Mouse (Mus musculus): Measurements from ENCODE around the gene Tfip11. TPM values are rescaled to one million over a fixed set of nuclear protein-coding genes. Genes with fewer than 3 reads are reported as not detected.
"Not testable (repeated sequence)": the region's sequence is repeated elsewhere in the genome, so short reads cannot be mapped to it uniquely, and the experiment has no call there.

The Tfip11 gene
- polyA plus RNA-seq, 1 experiment from 2014 or later, result 33.8 TPM

GRCm38 (mm10) chr5:112305842-112306241 lies 20.3 kb upstream of the Tfip11 start:
- H3K27ac ChIP-seq, result no peak overlapping the region
- no peaks in the 10 kb centered on the region for H3K27me3 ChIP-seq
- peaks cover 63% of the 10 kb centered on the region for H3K36me3 ChIP-seq
- no peak overlapping the region for H3K4me2 ChIP-seq
- ATAC-seq (replicated peaks; ENCODE audit: low FRiP score), result no peak
- H3K9ac ChIP-seq, result no peak overlapping the region
- WGBS, result 70% methylated on average over 5 of the region's 5 CpGs
- H3K4me3 ChIP-seq (replicated peaks), result no peak overlapping the region
- no peaks in the 10 kb centered on the region for H3K9me3 ChIP-seq (replicated peaks)
- H3K4me1 ChIP-seq, result no peaks in the 10 kb centered on the region

DNA sequence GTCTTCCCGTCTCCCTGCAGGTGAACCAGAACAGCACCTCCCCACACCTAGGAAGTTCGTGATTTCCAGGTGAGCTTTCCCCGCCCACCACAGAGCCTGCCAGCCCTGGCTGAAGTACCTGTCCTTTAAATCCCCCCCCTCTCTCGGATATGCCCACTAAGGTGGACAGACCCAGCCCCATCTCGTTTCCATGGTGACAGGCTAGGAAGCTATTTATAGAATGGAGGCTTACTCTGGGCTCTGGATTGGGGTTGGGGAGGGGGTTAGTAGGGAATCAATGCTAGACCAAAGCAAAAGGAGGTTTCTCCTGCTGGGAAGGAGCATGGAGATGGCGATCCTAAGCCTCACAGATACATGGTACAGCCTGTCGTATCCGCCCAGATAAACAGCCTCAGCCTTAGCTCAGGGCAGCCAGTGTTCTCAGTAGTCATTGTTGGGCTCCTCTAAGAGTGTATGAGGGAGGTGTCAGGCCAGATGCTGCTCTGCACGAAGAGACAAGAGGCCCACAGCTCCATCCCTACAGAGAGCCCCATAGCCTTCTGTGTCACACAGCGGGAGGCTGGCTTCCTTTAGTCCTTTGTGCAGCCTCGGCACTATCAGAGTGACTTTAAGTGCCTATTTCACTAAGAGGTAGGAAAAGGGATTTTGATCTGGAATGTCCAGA lies 12.8 kb upstream of the Tfip11 start:
- Histone ChIP-seq H3K9me3 (replicated peaks) (no peaks in the 10 kb centered on the region), H3K4me2 (no peak overlapping the region), H3K9ac (no peak overlapping the region), H3K27ac (no peak overlapping the region), H3K36me3 (peaks cover 76% of the 10 kb centered on the region), H3K4me3 (replicated peaks) (no peak overlapping the region), H3K4me1 (peaks cover 13% of the 10 kb centered on the region), H3K27me3 (no peaks in the 10 kb centered on the region)
- no peak for ATAC-seq (replicated peaks; ENCODE audit: low FRiP score)
- WGBS, result 86% methylated on average over 11 of the region's 11 CpGs

DNA sequence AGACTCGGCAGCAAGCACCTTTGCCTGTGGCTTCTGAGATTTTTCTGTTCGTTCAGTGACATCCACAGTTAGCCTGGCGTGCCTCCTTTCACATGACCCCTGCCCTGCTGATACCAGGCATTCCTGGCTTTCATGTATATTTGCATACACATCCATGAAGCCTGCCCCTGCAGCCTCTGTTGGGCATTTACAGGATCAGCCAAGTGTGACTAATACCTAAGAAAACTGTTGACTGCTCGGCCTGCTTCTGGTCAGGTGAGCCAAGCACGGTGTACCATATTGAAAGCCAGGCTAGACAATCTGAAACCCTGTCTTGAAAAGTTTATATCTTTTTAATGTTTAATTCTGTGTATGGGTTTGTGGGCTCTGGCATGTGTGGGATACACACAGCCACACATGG lies 9.7 kb upstream of the Tfip11 start:
- H3K4me1 ChIP-seq, result peaks cover 13% of the 10 kb centered on the region
- H3K4me3 ChIP-seq (replicated peaks), result no peak overlapping the region
- ATAC-seq (replicated peaks; ENCODE audit: low FRiP score), result no peak
- peak overlapping the region; percentile 46; the same call in 1 of the 2 replicates for H3K27ac ChIP-seq
- WGBS, result 72% methylated on average over 5 of the region's 5 CpGs
- no peaks in the 10 kb centered on the region for H3K27me3 ChIP-seq
- no peaks in the 10 kb centered on the region for H3K9me3 ChIP-seq (replicated peaks)
- H3K4me2 ChIP-seq, result no peak overlapping the region
- no peak overlapping the region for H3K9ac ChIP-seq
- H3K36me3 ChIP-seq, result peaks cover 46% of the 10 kb centered on the region

DNA sequence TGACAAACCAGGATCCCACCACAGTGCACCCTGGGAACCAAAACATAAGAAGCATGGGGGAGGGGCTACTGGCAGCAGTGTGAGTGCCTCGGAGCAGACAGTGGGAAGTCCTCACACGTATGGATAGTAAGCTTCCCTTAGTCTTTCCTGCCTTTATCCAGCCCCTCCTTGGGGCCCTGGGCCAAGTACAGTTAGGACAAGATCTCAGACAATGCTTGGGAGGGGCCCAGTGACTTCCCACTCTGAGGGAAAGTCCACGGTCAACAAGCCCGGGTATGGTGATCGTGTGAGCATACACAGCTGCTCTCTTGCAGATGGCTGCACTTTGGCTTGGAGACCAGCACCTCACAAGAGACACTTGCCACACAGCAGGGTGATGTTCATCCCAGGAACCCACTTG lies 8.8 kb upstream of the Tfip11 start:
- peaks cover 39% of the 10 kb centered on the region for H3K36me3 ChIP-seq
- no peak overlapping the region for H3K4me3 ChIP-seq (replicated peaks)
- WGBS, result 50% methylated on average over 5 of the region's 5 CpGs
- no peak for ATAC-seq (replicated peaks; ENCODE audit: low FRiP score)
- H3K27ac ChIP-seq, result no peak overlapping the region
- H3K4me1 ChIP-seq, result peaks cover 13% of the 10 kb centered on the region
- H3K9me3 ChIP-seq (replicated peaks), result no peaks in the 10 kb centered on the region
- no peak overlapping the region for H3K9ac ChIP-seq
- H3K27me3 ChIP-seq, result no peaks in the 10 kb centered on the region
- H3K4me2 ChIP-seq, result no peak overlapping the region

- H3K4me2 ChIP-seq; H3K4me3 ChIP-seq (replicated peaks); H3K27me3 ChIP-seq; ATAC-seq (replicated peaks; ENCODE audit: low FRiP score); H3K27ac ChIP-seq; H3K9me3 ChIP-seq (replicated peaks); H3K9ac ChIP-seq: not testable (repeated sequence)
- 67% methylated on average over 2 of the region's 2 CpGs for WGBS
- peaks cover 19% of the 10 kb centered on the region for H3K36me3 ChIP-seq
- peaks cover 15% of the 10 kb centered on the region for H3K4me1 ChIP-seq
Observed at GRCm38 (mm10) chr5:112319343-112319742, 6.8 kb upstream of the Tfip11 start.

DNA sequence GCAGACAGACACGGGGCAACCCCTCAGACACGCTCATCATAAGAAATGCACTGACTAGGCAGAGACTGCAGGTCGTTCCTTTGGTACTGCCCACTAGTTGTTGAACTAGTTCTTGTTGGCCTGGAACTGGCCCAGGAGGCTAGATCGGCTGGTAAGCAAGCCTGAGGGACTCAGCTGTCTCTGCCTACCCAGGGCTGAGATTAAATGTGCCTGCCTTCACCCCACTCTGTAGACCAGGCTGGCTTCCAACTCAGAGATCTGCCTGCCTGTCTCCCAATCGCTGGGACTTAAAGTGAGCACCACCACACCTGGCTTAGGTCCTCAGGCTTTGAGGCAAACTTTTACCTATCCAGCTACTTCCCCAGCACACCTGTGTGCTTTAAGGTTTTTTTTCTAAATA lies 5.8 kb upstream of the Tfip11 start:
- no peaks in the 10 kb centered on the region for H3K9me3 ChIP-seq (replicated peaks)
- peaks cover 10% of the 10 kb centered on the region for H3K36me3 ChIP-seq
- no peak overlapping the region for H3K4me3 ChIP-seq (replicated peaks)
- no peak overlapping the region for H3K27ac ChIP-seq
- no peaks in the 10 kb centered on the region for H3K27me3 ChIP-seq
- H3K4me2 ChIP-seq, result no peak overlapping the region
- 78% methylated on average over 5 of the region's 5 CpGs for WGBS
- peaks cover 25% of the 10 kb centered on the region for H3K4me1 ChIP-seq
- ATAC-seq (replicated peaks; ENCODE audit: low FRiP score), result no peak
- H3K9ac ChIP-seq, result no peak overlapping the region

DNA sequence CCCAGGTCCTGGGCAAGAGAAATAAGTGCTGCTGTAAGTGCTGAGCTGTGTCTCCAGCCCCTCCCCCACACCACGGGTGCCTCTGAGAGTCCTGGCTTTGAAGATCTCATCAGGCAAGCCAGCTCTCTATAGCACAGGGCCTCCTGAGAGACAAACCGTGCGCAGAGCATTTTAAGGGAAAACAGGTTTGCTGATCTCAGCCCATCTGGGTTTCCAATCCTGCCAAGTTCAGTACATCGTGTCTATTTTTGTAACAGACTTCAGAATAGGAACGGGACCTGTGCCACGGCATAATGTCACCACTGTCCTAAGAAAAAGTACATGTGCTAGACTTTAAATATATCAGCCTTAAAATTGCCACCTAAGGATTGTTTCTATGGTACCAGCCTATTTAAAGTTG lies 5.2 kb upstream of the Tfip11 start:
- Histone ChIP-seq H3K9ac (no peak overlapping the region), H3K36me3 (peaks cover 6% of the 10 kb centered on the region; the same call in 1 of the 2 replicates), H3K4me3 (replicated peaks) (no peak overlapping the region), H3K4me1 (peaks cover 29% of the 10 kb centered on the region), H3K27me3 (no peaks in the 10 kb centered on the region), H3K9me3 (replicated peaks) (no peaks in the 10 kb centered on the region), H3K27ac (no peak overlapping the region), H3K4me2 (no peak overlapping the region)
- WGBS, result 75% methylated on average over 6 of the region's 6 CpGs
- ATAC-seq (replicated peaks; ENCODE audit: low FRiP score), result no peak

DNA sequence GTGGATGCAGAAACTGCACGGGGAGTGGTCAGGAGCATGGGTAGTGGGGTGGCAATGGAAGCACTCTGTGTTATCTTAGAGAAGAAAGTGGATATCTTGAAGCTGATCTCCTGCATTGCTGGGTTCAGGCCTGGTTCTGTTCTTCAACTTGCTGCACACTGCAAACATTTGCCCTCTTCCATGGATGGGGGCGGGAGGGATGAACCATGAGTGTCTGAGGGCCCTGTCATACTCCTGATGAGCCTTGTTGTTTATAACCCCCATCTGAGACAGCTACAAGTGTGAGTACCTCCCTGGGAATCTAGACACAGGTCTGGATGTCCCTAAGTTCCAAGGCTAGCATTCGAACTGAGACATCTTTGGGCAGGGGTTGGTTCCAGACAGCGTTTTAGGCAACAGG lies 4.8 kb upstream of the Tfip11 start:
- no peak overlapping the region for H3K4me2 ChIP-seq
- no peak overlapping the region for H3K4me3 ChIP-seq (replicated peaks)
- no peak for ATAC-seq (replicated peaks; ENCODE audit: low FRiP score)
- no peaks in the 10 kb centered on the region for H3K27me3 ChIP-seq
- H3K9ac ChIP-seq, result no peak overlapping the region
- no peak overlapping the region for H3K27ac ChIP-seq
- H3K9me3 ChIP-seq (replicated peaks), result no peaks in the 10 kb centered on the region
- 80% methylated on average over 4 of the region's 4 CpGs for WGBS
- peaks cover 2% of the 10 kb centered on the region; the same call in 1 of the 2 replicates for H3K36me3 ChIP-seq
- peaks cover 26% of the 10 kb centered on the region for H3K4me1 ChIP-seq

GRCm38 (mm10) chr5:112323246-112323645 lies 2.9 kb upstream of the Tfip11 start:
- no peak for ATAC-seq (replicated peaks; ENCODE audit: low FRiP score)
- Histone ChIP-seq H3K9ac (no peak overlapping the region), H3K27ac (no peak overlapping the region), H3K9me3 (replicated peaks) (no peaks in the 10 kb centered on the region), H3K4me3 (replicated peaks) (no peak overlapping the region), H3K27me3 (no peaks in the 10 kb centered on the region), H3K4me2 (no peak overlapping the region), H3K36me3 (peaks cover 8% of the 10 kb centered on the region), H3K4me1 (peaks cover 31% of the 10 kb centered on the region)
- WGBS, result 87% methylated on average over 6 of the region's 6 CpGs

GRCm38 (mm10) chr5:112324637-112325545 lies 1.3 kb upstream of the Tfip11 start:
- Histone ChIP-seq H3K27ac (peak overlapping the region; percentile 95), H3K4me3 (replicated peaks) (peak overlapping the region; percentile 99), H3K9me3 (replicated peaks) (no peaks in the 10 kb centered on the region), H3K27me3 (no peaks in the 10 kb centered on the region), H3K9ac (0 out of 2 replicates have a peak overlapping the region, but pooled peaks have one; percentile 28), H3K4me1 (peaks cover 31% of the 10 kb centered on the region), H3K4me2 (peak overlapping the region; percentile 79), H3K36me3 (peaks cover 24% of the 10 kb centered on the region)
- peak; percentile 80 for ATAC-seq (replicated peaks; ENCODE audit: low FRiP score)
- WGBS, result 14% methylated on average over 24 of the region's 24 CpGs

GRCm38 (mm10) chr5:112326446-112327009 lies 370 bp downstream of the Tfip11 start:
- WGBS, result under 1% methylated on average over 31 of the region's 33 CpGs
- Histone ChIP-seq H3K4me1 (peaks cover 31% of the 10 kb centered on the region), H3K4me3 (replicated peaks) (peak overlapping the region; percentile 99), H3K4me2 (peak overlapping the region; percentile 79), H3K9me3 (replicated peaks) (no peaks in the 10 kb centered on the region), H3K36me3 (peaks cover 40% of the 10 kb centered on the region), H3K27me3 (no peaks in the 10 kb centered on the region), H3K9ac (peak overlapping the region; percentile 86), H3K27ac (peak overlapping the region; percentile 95)
- ATAC-seq (replicated peaks; ENCODE audit: low FRiP score), result peak; percentile 54

- Histone ChIP-seq H3K36me3 (peaks cover 54% of the 10 kb centered on the region), H3K9ac (no peak overlapping the region), H3K9me3 (replicated peaks) (no peaks in the 10 kb centered on the region), H3K27ac (no peak overlapping the region), H3K4me1 (peaks cover 31% of the 10 kb centered on the region), H3K4me2 (no peak overlapping the region), H3K4me3 (replicated peaks) (no peak overlapping the region), H3K27me3 (no peaks in the 10 kb centered on the region)
- 93% methylated on average over 15 of the region's 15 CpGs for WGBS
- ATAC-seq (replicated peaks; ENCODE audit: low FRiP score), result no peak
Observed at GRCm38 (mm10) chr5:112327854-112328253, 1.7 kb downstream of the Tfip11 start.
